In genomic region chr9:6958311-6958710, GRCm38 (mm10) we compare ENCODE assay signal across 17 mouse cellular contexts.
"Had no signal": no experiment of that assay in that cellular context is flagged by ENCODE, and none has a peak within 500 bp of the region (broad histone marks: within the 10 kb centered on the region; RNA-seq: fewer than 3 reads in every experiment).

No protein-coding gene starts in this region.

- H3K27me3 ChIP-seq: limb, embryonic 13.5 days; liver, embryonic 12.5 days; liver, embryonic 15.5 days; midbrain, embryonic 12.5 days; midbrain, embryonic 15.5 days; neural tube, embryonic 12.5 days; neural tube, embryonic 15.5 days had no signal

- DNase-seq: kidney, postnatal 14 days; kidney, postnatal 4 days; liver; lung, adult 18-20 months; thymus, adult 2 months; thymus, postnatal 14 days; thymus, postnatal 4 days had no signal

- ATAC-seq: liver, embryonic 12.5 days; midbrain, embryonic 15.5 days had no signal

- H3K4me1 ChIP-seq: limb, embryonic 10.5 days; limb, embryonic 13.5 days; liver, embryonic 12.5 days; liver, embryonic 15.5 days; midbrain, embryonic 12.5 days; midbrain, embryonic 15.5 days; neural tube, embryonic 12.5 days; neural tube, embryonic 15.5 days had no signal

- H3K4me3 ChIP-seq: limb, embryonic 10.5 days; limb, embryonic 13.5 days; liver, embryonic 12.5 days; liver, embryonic 15.5 days; midbrain, embryonic 12.5 days; midbrain, embryonic 15.5 days; neural tube, embryonic 12.5 days; neural tube, embryonic 15.5 days had no signal

- H3K9me3 ChIP-seq: limb, embryonic 10.5 days; limb, embryonic 13.5 days; liver, embryonic 12.5 days; liver, embryonic 15.5 days; midbrain, embryonic 12.5 days; midbrain, embryonic 15.5 days; neural tube, embryonic 12.5 days; neural tube, embryonic 15.5 days had no signal

- H3K4me2 ChIP-seq: limb, embryonic 13.5 days; liver, embryonic 12.5 days; liver, embryonic 15.5 days; midbrain, embryonic 12.5 days; midbrain, embryonic 15.5 days; neural tube, embryonic 12.5 days; neural tube, embryonic 15.5 days had no signal

- H3K27ac ChIP-seq: limb, embryonic 10.5 days; limb, embryonic 13.5 days; liver, embryonic 12.5 days; liver, embryonic 15.5 days; macrophage; midbrain, embryonic 12.5 days; midbrain, embryonic 15.5 days; neural tube, embryonic 12.5 days; neural tube, embryonic 15.5 days; stomach, postnatal 0 days had no signal

- H3K9ac ChIP-seq: limb, embryonic 13.5 days; liver, embryonic 12.5 days; liver, embryonic 15.5 days; midbrain, embryonic 12.5 days; midbrain, embryonic 15.5 days; neural tube, embryonic 12.5 days; neural tube, embryonic 15.5 days had no signal

- H3K36me3 ChIP-seq: limb, embryonic 10.5 days; liver, embryonic 12.5 days; liver, embryonic 15.5 days; midbrain, embryonic 12.5 days; neural tube, embryonic 12.5 days had no signal
